Mouse (Mus musculus) embryo, embryonic 11.5 days (tissue): ENCODE data around the gene Lrrc4.

Experiments
- DNase-seq: peaks from one replicate; pipeline ENCODE4 v3.0.0-alpha.2; 2012; ENCODE audit warnings: low read depth, low spot score

Gene Lrrc4

DNA sequence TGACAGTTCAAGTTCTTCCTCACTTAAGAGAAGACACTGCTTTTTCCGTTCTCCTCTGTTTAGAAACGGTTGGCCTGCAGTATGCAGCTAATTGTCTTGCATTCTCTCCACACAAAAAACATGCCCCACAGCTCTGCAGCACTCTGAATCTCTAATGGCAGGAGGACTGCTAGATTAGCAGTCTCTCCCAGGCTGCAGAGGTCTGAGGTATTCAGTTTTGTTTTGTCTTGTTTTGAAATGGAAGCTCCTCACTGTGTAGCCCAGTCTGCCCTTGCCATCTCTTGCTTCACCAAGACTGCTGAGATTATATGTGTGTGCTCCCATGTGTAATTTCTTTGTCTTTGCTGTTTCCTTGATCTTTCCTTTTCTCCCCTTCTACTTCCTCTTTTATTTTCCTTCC lies 101.9 kb downstream of the Lrrc4 start:
- DNase-seq: no peak

- DNase-seq: no peak
Measured at GRCm38 (mm10) chr6:28729236-28729635, 102.3 kb downstream of the Lrrc4 start.

GRCm38 (mm10) chr6:28724776-28725175 lies 106.8 kb downstream of the Lrrc4 start:
- DNase-seq: no peak

DNA sequence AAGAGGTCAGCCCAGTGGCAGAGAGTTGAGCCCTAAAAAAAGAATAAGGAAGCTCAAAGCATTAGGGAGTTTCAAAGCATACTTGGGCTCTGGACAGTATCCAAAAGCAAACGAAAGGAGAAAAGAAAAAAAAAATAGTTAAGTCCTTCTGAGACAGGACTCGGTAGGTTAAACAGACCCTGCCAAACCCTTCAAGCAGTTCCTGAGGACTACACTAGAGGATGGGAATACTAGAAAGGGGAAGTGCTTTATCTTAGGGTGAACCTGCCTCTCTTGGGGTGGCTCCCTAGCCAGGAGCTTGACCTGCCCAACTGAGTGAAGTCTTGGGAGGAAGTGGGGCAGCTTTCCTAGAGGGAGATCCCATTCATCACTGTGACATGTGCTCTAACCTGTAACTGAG lies 108.5 kb downstream of the Lrrc4 start:
- DNase-seq: no peak

DNA sequence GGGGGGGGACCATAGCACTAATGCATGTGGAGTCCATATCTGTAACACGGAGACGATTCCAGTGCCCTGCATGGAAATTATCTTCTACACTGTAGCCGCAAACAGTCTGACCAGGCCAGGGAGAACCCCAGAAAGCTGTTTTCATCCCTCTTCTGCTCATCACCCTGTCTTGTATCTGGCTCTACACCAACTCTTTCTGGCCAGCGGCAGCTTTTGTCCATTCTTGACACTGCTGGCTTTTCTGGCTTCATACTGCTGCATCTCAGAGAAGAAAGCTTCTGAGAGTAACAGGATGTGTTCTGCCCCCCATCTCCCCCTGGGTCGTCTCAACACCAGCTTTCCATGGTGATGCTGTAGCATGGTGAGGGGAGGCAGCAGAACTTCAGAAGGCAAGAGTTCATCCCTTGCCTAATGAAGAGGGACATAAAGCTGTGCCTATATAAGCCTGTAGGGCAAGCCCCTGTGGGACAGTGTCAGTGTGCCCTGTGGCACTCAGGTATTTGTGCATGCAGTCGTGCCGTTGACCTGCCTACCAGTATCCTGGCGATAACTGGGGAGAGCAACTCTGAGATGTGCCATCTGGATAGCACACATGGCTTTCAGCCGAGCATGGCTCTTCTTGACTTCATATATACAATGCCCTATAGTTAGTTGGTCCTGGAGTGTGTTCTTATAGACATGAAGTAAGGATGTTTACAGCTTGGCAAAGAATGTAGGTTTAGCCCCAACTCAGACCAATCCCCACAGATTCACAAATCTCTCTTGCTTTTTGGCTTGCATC lies 111.0 kb downstream of the Lrrc4 start:
- DNase-seq: no peak

GRCm38 (mm10) chr6:28717845-28718237 lies 113.7 kb downstream of the Lrrc4 start:
- DNase-seq: no peak

DNA sequence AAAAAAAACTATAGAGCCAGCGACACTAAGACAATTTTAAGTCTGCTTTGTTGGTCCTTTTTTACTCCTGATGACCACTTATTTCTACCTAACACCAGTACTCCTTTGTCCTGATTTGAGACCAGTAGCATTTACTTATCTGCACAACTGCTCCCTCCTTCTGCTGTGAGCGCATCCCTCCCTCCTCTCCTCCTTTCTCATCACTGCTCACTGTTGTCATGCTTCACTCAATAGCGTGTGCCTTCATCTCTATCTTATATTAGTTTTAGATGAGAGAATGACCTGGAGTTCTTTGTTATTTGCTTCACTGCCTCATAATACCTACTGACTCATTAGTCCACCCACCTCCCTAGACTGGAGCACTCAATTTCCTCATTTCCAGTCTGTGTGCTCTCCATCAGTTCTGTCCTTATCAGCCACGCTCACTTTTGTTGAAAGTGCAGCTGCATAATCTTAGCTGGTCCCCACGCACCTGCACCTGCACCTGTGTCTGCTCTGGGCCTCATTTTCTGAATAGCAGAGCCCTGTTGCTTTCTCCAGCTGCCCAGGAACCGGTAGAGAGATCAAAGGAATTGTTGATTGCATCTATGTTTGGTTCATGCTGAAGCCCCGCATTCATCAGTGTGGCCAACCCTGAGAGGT lies 114.2 kb downstream of the Lrrc4 start:
- DNase-seq: no peak

DNA sequence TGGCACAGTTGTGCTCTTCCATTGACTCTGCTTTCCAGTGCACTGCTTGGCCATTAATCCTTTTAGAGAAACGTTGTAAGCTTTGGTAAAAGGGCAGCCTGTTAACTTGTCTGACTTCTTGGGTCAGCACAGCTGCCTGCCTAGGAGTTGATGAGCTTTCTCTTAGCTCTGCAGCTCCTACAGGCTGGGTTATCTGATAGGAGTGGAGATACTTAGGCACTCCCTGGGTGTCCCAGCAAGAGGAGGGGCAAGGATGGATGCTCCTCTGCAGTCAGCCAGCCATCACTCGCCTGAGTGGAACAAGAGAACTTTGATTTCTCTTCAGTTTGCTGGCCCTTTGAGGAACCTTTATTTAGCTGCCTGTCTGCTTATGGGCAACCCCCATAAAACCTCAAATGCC lies 121.5 kb downstream of the Lrrc4 start:
- no peak for DNase-seq

DNA sequence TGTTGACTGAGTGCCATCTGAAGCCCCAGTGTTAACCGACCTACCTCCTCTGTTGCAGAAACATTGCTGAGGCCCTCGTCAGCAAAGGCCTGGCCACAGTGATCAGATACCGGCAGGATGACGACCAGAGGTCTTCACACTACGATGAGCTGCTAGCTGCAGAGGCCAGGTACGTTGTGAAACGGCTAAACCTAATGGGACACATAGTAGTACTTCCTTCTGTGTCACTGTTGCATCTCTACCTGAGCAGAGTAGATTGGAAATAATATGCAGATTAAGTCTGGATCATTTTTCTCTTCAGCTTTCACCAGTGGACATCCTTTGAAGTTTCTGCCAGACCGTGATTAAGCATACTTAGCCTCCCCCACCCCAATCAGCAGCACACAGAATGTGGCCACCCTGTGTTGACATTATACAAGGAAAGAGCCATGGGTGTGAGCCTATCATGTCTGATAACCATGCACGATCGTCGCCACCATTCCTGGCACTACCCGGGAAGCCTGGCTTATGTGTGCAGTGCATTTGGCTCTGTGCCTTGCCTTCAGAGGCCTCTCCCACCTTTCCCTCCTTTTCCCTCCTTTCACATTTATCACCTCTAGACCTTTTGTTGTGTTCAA lies 124.5 kb downstream of the Lrrc4 start:
- DNase-seq: no peak

DNA sequence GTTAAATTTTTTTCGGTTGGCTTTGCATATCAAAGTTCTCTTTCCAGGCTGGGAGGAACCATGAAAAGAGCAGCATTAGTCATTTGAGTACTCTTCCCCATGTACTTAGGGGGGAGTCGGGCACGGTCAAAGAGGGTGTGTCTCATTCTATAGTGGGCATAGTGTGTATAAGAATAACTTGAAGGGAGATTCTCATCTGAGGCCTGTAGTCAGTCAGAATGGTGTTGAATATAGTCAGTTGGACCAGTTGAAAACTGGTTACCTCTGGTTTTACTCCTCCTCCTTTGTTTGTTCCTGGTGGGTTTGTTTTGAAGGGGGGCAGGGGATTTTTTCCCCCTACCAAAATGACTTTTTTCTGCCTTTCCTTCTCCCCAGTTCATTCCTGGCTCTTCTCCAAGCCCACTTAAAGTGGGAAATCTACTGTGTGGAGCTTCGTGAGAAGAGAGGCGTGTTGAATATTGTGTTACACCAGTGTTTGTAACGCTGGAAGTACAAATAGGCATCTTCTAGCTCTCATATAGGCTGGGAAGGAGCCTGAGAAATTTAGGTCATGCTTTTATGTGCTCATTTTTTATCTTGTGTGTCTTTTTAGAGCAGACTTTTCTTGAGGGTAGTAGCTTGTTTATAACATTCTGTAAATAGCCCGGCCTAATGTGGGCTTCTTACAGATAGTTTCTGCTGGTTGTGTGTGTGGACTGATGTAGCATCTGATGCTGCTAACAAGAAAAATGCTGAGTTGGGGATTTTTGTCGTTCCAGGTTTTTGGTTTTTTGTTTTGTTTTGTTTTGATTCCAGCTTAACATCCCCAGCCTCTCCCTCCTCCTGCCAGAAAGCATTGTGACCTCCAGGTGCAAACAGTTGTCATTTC lies 125.2 kb downstream of the Lrrc4 start:
- no peak for DNase-seq

- no peak for DNase-seq
Measured at GRCm38 (mm10) chr6:28705384-28706107, 126.0 kb downstream of the Lrrc4 start.

DNA sequence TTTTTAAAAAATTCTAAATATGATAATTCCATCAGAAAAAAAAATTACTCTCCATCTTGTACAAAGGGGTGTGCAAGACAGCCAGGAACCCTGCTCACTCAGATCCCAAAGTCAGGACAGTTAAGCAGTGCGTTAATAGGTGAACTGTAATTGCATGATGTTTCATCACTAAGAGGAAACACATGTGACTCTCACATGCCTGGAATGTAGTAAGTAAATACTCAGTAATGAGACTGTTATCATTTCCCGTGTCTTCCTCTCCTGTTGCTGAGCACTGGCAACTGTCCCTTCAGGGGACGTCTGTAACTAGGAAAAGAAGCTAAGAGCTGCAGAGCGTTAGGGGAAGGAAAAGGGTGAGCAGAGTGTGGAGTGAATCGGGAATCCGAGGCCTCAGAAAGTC lies 126.9 kb downstream of the Lrrc4 start:
- DNase-seq: no peak

GRCm38 (mm10) chr6:28697214-28697613 lies 134.3 kb downstream of the Lrrc4 start:
- DNase-seq: no peak

GRCm38 (mm10) chr6:28692659-28693058 lies 138.9 kb downstream of the Lrrc4 start:
- no peak for DNase-seq

- no peak for DNase-seq
Measured at GRCm38 (mm10) chr6:28687776-28688175, 143.8 kb downstream of the Lrrc4 start.

- no peak for DNase-seq
Measured at GRCm38 (mm10) chr6:28685745-28686144, 145.8 kb downstream of the Lrrc4 start.

GRCm38 (mm10) chr6:28685052-28685451 lies 146.5 kb downstream of the Lrrc4 start:
- no peak for DNase-seq

DNA sequence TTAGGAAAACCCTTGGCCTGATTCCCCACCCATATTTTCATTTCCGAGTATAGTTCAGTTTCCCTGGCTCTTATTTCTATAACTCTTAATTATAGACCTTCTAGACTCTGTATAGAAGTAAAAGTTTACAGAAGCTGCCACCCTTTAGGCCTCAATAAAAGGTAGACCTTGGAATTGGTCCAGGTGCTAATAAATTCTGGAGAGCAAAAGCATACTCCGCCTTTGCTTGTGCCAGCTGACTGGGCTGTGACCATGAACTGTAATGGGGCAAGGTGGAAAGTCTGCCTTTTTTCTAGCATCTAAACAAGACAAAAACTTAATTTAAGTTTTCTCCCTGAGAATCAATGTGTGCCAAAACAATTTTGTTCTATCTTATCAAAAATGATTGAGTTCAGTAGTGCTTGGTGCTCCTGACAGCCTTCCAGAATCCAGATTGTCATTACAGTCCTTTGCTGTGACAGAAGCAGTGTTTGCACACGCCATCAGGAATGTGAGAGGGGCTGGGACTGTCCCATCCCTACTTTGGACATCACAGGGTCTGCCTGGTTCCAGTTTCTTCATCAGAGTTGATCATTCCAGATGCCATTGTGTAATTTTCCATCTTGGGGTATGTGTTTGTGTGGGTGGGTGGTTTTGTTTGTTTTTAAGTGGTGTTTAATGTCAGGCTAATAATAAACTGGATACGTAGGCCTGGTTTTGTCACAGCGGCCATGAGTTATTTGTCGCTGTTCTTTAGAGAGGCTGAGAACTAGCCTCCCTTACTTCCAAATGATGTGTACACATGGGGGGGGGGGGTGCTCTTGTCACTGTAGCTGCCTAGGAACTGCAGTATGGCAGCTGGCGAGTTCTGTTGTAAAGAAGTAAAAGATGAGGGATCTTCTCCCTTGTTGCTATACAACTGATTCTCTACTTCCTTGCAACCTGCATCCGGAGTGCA lies 149.8 kb downstream of the Lrrc4 start:
- DNase-seq: no peak

GRCm38 (mm10) chr6:28680537-28680936 lies 151.0 kb downstream of the Lrrc4 start:
- no peak for DNase-seq

DNA sequence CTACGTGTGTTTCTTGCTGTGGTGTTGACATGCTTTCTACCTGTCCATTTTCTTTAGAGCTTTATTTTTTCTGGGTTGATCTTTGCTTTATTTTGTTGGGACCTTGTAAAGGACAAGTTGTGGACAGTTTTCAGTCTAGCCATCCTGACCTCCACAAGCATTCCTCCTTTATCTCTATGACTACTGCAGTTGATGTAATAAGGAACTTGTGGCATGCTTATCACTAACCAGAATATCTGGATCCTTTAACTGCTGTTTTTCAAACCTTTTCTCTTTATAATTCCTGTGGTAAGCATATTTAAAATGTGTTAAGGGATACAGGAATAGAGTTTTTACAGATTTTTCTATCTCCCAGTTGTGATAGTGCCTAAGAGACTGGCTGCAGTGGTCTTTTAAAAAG lies 152.7 kb downstream of the Lrrc4 start:
- no peak for DNase-seq
